Mouse (Mus musculus): ENCODE measurements around the gene Serpinb8.

The Serpinb8 gene

GRCm38 (mm10) chr1:107657689-107658088 is 67.9 kb downstream of the Serpinb8 start:
- DNase-seq, result no peak

Data from B cell, adult 2 months (primary cell).